Mouse (Mus musculus) hindbrain, embryonic 14.5 days (tissue): ENCODE measurements at regions not wholly inside any gene's neighbourhood (a gene's known extent, or its start where the extent isn't known, plus 50 kb on each side); places are given as distances from the start of the nearest gene placed in this dataset.

Experiments
- ATAC-seq: fragments of 200-750 bp; cut with Nextera tagmentation; 2 replicates; pipeline ENCODE4 v1.8.0; 2017; ENCODE audit warnings: moderate number of reproducible peaks, mild to moderate bottlenecking, moderate TSS enrichment, moderate library complexity; ENCODE audit not compliant: low FRiP score
- DNase-seq: peaks from one replicate; pipeline ENCODE4 v3.0.0-alpha.2; 2015; ENCODE audit warnings: low spot score
- H3K27ac ChIP-seq: fragments of 300-500 bp; sonication (generic); 2 replicates; pipeline ENCODE4 v1.5.1; 2014; ENCODE audit warnings: mild to moderate bottlenecking, moderate library complexity
- H3K27me3 ChIP-seq: fragments of 300-500 bp; sonication (generic); 2 replicates; pipeline ENCODE4 v1.6.1; 2014; ENCODE audit warnings: mild to moderate bottlenecking, low read length, mixed read lengths; ENCODE audit not compliant: control insufficient read depth, insufficient read depth
- H3K36me3 ChIP-seq: fragments of 300-500 bp; sonication (generic); replicated peaks from 2 replicates; pipeline ENCODE4 v1.6.1; 2014; ENCODE audit not compliant: control insufficient read depth, insufficient read depth
- H3K4me1 ChIP-seq: fragments of 300-500 bp; sonication (generic); replicated peaks from 2 replicates; pipeline ENCODE4 v1.6.1; 2014; ENCODE audit warnings: antibody characterized with exemption, low read length, mixed read lengths; ENCODE audit not compliant: control insufficient read depth, insufficient read depth
- H3K4me2 ChIP-seq: fragments of 300-500 bp; sonication (generic); replicated peaks from 2 replicates; pipeline ENCODE4 v1.6.1; 2014; ENCODE audit warnings: mild to moderate bottlenecking, moderate library complexity
- H3K4me3 ChIP-seq: fragments of 300-500 bp; sonication (generic); replicated peaks from 2 replicates; pipeline ENCODE4 v1.5.1; 2014; ENCODE audit warnings: mild to moderate bottlenecking, low read length
- H3K9ac ChIP-seq: fragments of 300-500 bp; sonication (generic); 2 replicates; pipeline ENCODE4 v1.6.1; 2014
- H3K9me3 ChIP-seq: fragments of 300-500 bp; sonication (generic); 2 replicates; pipeline ENCODE4 v1.6.1; 2016; ENCODE audit warnings: low read length; ENCODE audit not compliant: control insufficient read depth
- WGBS: fragments of 180-500 bp; shearing (Covaris S2); extraction: QIAGEN DNeasy Blood & Tissue Kit; methylation state at CpG from one replicate; pipeline ENCODE4 v1.1.7; 2014; 5-methylcytosine and 5-hydroxymethylcytosine counted together

DNA sequence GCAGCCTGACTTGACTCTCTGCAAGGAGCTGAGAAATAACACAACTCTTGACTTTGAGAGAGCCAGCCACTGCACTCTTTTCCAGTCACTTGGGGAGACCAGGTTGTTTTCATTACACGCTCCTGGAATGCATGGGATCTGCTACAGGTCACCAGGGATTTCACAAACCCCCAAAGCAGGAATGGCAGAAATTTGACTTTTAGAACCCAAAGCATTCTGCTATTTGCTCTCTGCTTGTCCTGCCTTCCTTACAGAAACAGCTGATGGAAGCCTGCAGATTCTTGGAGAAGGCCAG lies 160.2 kb downstream of the 1500009L16Rik start:
- H3K4me1 ChIP-seq = no peaks in the 10 kb centered on the region
- H3K36me3 ChIP-seq = no peaks in the 10 kb centered on the region
- no peak overlapping the region for H3K27ac ChIP-seq
- H3K9ac ChIP-seq = no peak overlapping the region
- H3K4me2 ChIP-seq = no peak overlapping the region
- ATAC-seq (no peak), DNase-seq (no peak)
- H3K27me3 ChIP-seq = no peaks in the 10 kb centered on the region
- H3K4me3 ChIP-seq = no peak overlapping the region
- 91% methylated on average over 1 of the region's 1 CpGs for WGBS
- H3K9me3 ChIP-seq = no peaks in the 10 kb centered on the region

DNA sequence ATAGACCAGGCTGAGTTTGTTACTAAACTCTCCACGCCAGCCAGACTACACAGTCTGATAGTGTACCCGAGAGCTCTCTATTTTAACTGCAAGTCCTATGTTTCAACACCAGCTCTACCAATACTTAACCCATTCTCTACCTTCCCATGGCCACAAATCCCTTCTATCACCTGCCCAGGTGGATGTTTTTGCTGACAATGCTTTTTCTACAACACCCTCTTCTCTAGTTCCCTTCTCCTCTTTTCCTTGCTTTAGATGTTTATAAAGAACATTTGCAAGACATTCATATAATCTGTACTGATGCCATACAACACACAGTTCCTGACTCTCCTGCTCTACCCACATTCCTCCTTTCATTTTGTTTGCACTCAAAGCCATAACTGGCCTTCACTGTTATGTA lies 161.9 kb downstream of the 1500009L16Rik start:
- H3K27me3 ChIP-seq = no peaks in the 10 kb centered on the region
- WGBS = 94% methylated on average over 2 of the region's 2 CpGs
- H3K4me2 ChIP-seq = no peak overlapping the region
- no peaks in the 10 kb centered on the region for H3K36me3 ChIP-seq
- H3K27ac ChIP-seq = no peak overlapping the region
- no peak for DNase-seq
- no peak overlapping the region for H3K9ac ChIP-seq
- no peak overlapping the region for H3K4me3 ChIP-seq
- no peak for ATAC-seq
- no peaks in the 10 kb centered on the region for H3K4me1 ChIP-seq
- no peaks in the 10 kb centered on the region for H3K9me3 ChIP-seq

DNA sequence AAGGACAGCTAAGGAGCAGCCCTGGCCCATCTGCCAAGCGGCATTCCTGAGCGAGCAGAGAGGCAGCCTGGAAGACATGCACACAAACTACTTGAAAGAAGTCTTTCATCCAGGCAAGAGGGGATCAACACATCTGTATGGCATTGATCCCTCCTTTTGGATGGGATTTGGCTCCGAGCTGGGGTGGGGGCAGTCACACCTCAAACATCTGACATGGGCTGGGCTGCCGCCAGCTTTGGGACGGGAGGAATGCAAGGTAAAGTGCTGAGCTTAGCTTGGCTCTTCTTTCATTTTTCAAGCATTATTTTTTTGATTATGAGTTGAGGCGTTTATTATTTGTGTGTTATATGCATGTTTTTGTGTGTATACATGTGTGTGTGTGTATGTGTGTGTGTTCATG lies 165.9 kb downstream of the 1500009L16Rik start:
- H3K4me1 ChIP-seq = no peaks in the 10 kb centered on the region
- H3K4me2 ChIP-seq = no peak overlapping the region
- no peaks in the 10 kb centered on the region for H3K27me3 ChIP-seq
- H3K9ac ChIP-seq = no peak overlapping the region
- no peaks in the 10 kb centered on the region for H3K36me3 ChIP-seq
- no peak overlapping the region for H3K27ac ChIP-seq
- DNase-seq (no peak), ATAC-seq (no peak)
- no peak overlapping the region for H3K4me3 ChIP-seq
- no peaks in the 10 kb centered on the region for H3K9me3 ChIP-seq
- 77% methylated on average over 6 of the region's 6 CpGs for WGBS

- H3K9ac ChIP-seq = no peak overlapping the region
- H3K36me3 ChIP-seq = no peaks in the 10 kb centered on the region
- H3K4me3 ChIP-seq = no peak overlapping the region
- H3K4me2 ChIP-seq = no peak overlapping the region
- peaks cover 5% of the 10 kb centered on the region; the same call in 1 of the 2 replicates for H3K4me1 ChIP-seq
- 0 out of 2 replicates have a peak, but pooled peaks have one; percentile 34 for ATAC-seq
- DNase-seq = no peak
- 62% methylated on average over 3 of the region's 3 CpGs for WGBS
- no peaks in the 10 kb centered on the region for H3K9me3 ChIP-seq
- H3K27ac ChIP-seq = no peak overlapping the region
- no peaks in the 10 kb centered on the region for H3K27me3 ChIP-seq
Observed at GRCm38 (mm10) chr10:83895741-83896150, 173.1 kb downstream of the 1500009L16Rik start.

DNA sequence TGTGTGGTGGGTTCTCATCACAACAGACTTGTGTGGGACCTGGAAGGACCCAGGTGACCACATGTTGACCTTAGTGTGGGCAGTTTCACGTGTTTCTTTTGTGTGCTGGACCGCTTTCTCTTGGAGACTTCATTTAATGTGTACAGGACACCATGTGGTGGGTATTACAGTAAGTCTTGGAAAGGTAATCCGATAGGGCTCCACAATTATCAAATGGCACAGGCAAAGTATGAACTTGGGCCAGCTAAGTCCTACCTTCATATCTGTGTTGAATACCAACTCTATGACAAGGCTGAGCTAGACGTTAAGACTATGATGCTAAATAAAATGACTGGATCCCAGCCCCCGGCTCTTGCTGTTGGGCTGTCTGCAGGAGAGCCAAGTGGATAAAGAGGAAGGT lies 173.5 kb downstream of the 1500009L16Rik start:
- Histone ChIP-seq H3K27ac (no peak overlapping the region), H3K9me3 (no peaks in the 10 kb centered on the region), H3K27me3 (no peaks in the 10 kb centered on the region), H3K4me1 (peaks cover 5% of the 10 kb centered on the region; the same call in 1 of the 2 replicates), H3K36me3 (no peaks in the 10 kb centered on the region), H3K4me3 (no peak overlapping the region), H3K9ac (no peak overlapping the region), H3K4me2 (no peak overlapping the region)
- WGBS = 85% methylated on average over 5 of the region's 5 CpGs
- DNase-seq = no peak
- ATAC-seq = no peak

DNA sequence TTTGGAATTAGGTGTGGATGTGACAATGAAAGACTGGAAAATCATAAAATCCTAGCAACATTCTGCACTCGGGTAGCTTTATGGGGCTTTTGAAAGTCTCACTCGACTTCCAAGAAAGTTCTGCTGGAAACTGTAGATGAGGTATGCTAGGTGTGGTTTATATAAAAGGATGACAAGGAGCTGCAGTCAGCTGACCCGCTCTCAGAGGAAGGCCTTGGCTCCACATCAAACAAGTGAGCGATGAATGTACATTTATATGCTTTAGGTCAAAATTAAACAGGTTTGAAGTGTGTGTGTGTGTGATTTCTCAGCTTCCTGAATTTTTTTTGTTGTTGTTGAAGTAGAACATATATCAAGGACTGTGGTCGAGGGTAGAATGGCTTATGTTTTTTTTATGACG lies 174.9 kb downstream of the 1500009L16Rik start:
- Histone ChIP-seq H3K4me1 (peaks cover 5% of the 10 kb centered on the region; the same call in 1 of the 2 replicates), H3K9ac (no peak overlapping the region), H3K4me3 (no peak overlapping the region), H3K27me3 (no peaks in the 10 kb centered on the region), H3K27ac (no peak overlapping the region), H3K36me3 (no peaks in the 10 kb centered on the region), H3K9me3 (no peaks in the 10 kb centered on the region), H3K4me2 (no peak overlapping the region)
- no peak for ATAC-seq
- no peak for DNase-seq
- 90% methylated on average over 6 of the region's 6 CpGs for WGBS

GRCm38 (mm10) chr10:83906751-83907150 lies 184.1 kb downstream of the 1500009L16Rik start:
- Histone ChIP-seq H3K4me1 (no peaks in the 10 kb centered on the region), H3K9ac (no peak overlapping the region), H3K27ac (no peak overlapping the region), H3K9me3 (no peaks in the 10 kb centered on the region), H3K36me3 (no peaks in the 10 kb centered on the region), H3K4me3 (no peak overlapping the region), H3K4me2 (no peak overlapping the region), H3K27me3 (no peaks in the 10 kb centered on the region)
- ATAC-seq = no peak
- WGBS = 56% methylated on average over 8 of the region's 8 CpGs
- DNase-seq = no peak

DNA sequence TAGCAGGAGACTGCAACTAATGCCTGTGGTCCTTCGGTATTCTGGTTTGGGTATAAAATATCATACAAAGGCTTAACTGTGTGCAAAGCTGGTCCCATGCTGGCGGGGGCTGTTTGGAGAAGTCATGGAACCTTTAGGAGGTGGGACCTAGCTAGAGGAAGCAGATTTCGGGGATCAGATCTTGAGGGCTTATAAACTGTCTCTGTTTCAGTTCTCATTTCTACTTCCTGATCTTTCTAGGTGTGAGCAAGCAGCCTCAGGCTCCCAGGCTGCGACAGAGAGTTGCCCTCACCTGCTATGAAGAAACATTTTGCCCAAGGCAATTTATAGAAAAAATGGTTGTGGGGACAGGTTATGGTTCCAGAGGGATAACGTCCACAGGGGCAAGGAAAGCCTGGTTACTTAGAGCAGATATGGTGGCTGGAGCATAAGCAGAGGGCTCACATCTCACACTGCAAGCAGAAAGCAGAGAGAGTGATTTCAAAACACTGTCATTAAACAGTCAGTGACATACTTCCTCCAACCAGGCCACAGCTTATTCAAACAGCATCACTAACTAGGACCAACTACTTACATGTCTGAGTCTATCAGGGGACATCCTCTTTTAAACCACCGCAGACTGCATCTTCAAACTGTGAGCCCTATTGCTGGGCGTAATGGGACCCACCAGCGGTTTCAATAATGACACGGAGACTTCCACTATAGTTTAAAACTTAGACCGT lies 188.1 kb downstream of the 1500009L16Rik start:
- Histone ChIP-seq H3K9me3 (no peaks in the 10 kb centered on the region), H3K27me3 (no peaks in the 10 kb centered on the region), H3K4me1 (peaks cover 13% of the 10 kb centered on the region; the same call in 1 of the 2 replicates), H3K36me3 (no peaks in the 10 kb centered on the region), H3K9ac (no peak overlapping the region), H3K4me2 (no peak overlapping the region), H3K4me3 (no peak overlapping the region), H3K27ac (no peak overlapping the region)
- no peak for ATAC-seq
- 93% methylated on average over 10 of the region's 10 CpGs for WGBS
- no peak for DNase-seq

GRCm38 (mm10) chr10:83914401-83915132 lies 191.9 kb downstream of the 1500009L16Rik start:
- Histone ChIP-seq H3K4me2 (no peak overlapping the region), H3K9ac (peak overlapping the region; percentile 5; the same call in 1 of the 2 replicates)

More at GRCm38 (mm10) chr10:83914401-83915132, 191.9 kb downstream of the 1500009L16Rik start:
- WGBS = 26% methylated on average over 12 of the region's 12 CpGs
- DNase-seq (peak; percentile 40), ATAC-seq (peak; percentile 62; the same call in 1 of the 2 replicates)
- Histone ChIP-seq H3K4me3 (no peak overlapping the region), H3K27me3 (no peaks in the 10 kb centered on the region), H3K27ac (peak overlapping the region; percentile 60), H3K36me3 (no peaks in the 10 kb centered on the region), H3K4me1 (peaks cover 15% of the 10 kb centered on the region; the same call in 1 of the 2 replicates), H3K9me3 (peaks cover 3% of the 10 kb centered on the region; the same call in 1 of the 2 replicates)
